Mouse (Mus musculus) heart, postnatal 0 days (tissue): ENCODE data around the gene Slc9a2. TPM values are rescaled to one million over a fixed set of nuclear protein-coding genes. Genes with fewer than 3 reads are reported as not detected.
A peak's percentile ranks its signal among the peaks of the same experiment; 100 is the strongest.

Experiments
- ATAC-seq: fragments of 200-750 bp; cut with Nextera tagmentation; 2 replicates; pipeline ENCODE4 v1.8.0; 2017; ENCODE audit warnings: low read depth, moderate number of reproducible peaks, moderate library complexity; ENCODE audit not compliant: insufficient read depth
- DNase-seq: peaks from one replicate; pipeline ENCODE4 v3.0.0-alpha.2; 2016; ENCODE audit warnings: low spot score
- H3K27ac ChIP-seq: fragments of 300-500 bp; sonication (generic); 2 replicates; pipeline ENCODE4 v1.5.1; 2014; ENCODE audit warnings: low read depth, mild to moderate bottlenecking
- H3K27me3 ChIP-seq: fragments of 300-500 bp; sonication (generic); 2 replicates; pipeline ENCODE4 v1.6.1; 2014; ENCODE audit warnings: low read length, mixed read lengths; ENCODE audit not compliant: control insufficient read depth, insufficient read depth
- H3K36me3 ChIP-seq: fragments of 300-500 bp; sonication (generic); replicated peaks from 2 replicates; pipeline ENCODE4 v1.6.1; 2014; ENCODE audit warnings: low read length, mixed read lengths; ENCODE audit not compliant: control insufficient read depth, insufficient read depth
- H3K4me1 ChIP-seq: fragments of 300-500 bp; sonication (generic); 2 replicates; pipeline ENCODE4 v1.6.1; 2014; ENCODE audit warnings: antibody characterized with exemption; ENCODE audit not compliant: control insufficient read depth, insufficient read depth
- H3K4me2 ChIP-seq: fragments of 300-500 bp; sonication (generic); 2 replicates; pipeline ENCODE4 v1.6.1; 2014; ENCODE audit warnings: low read depth, mild to moderate bottlenecking, low read length, moderate library complexity
- H3K4me3 ChIP-seq: fragments of 300-500 bp; sonication (generic); 2 replicates; pipeline ENCODE4 v1.5.1; 2014; ENCODE audit warnings: low read depth, low read length
- H3K9ac ChIP-seq: fragments of 300-500 bp; sonication (generic); replicated peaks from 2 replicates; pipeline ENCODE4 v1.6.1; 2014; ENCODE audit warnings: low read depth, low read length, mixed read lengths
- H3K9me3 ChIP-seq: fragments of 300-500 bp; sonication (generic); replicated peaks from 2 replicates; pipeline ENCODE4 v1.6.1; 2016; ENCODE audit warnings: low read length; ENCODE audit not compliant: control insufficient read depth
- CTCF ChIP-seq: IDR thresholded peaks from 2 replicates; pipeline ENCODE4 v1.5.1; 2016; ENCODE audit warnings: antibody characterized with exemption, control low read depth, low read depth
- EP300 ChIP-seq: IDR thresholded peaks from 2 replicates; pipeline ENCODE4 v1.6.1; 2016; ENCODE audit warnings: antibody characterized with exemption, low read depth
- WGBS: fragments of 180-500 bp; shearing (Covaris S2); extraction: QIAGEN DNeasy Blood & Tissue Kit; methylation state at CpG from one replicate; pipeline ENCODE4 v1.1.7; 2014; 5-methylcytosine and 5-hydroxymethylcytosine counted together
- polyA plus RNA-seq: library from polyadenylated mRNA; unstranded; fragments of >200 nt; fragmentation: Nextera tagmentation; extraction: Ambion mirVana; gene quantifications from 2 replicates; pipeline ENCODE4 v1.2.1, GENCODE M21; 2015
- total RNA-seq: library from RNA; depleted of rRNA; stranded (reverse); fragments of >200 nt; gene quantifications from 2 replicates; pipeline ENCODE4 v1.2.3, GENCODE M21; 2014; ENCODE audit warnings: low replicate concordance

Slc9a2 gene
- total and polyA plus RNA-seq, 2 experiments from 2014 or later, result 0.64 to 4.6 TPM

GRCm38 (mm10) chr1:40657035-40657434 lies 23.3 kb upstream of the Slc9a2 start:
- 59% methylated on average over 4 of the region's 4 CpGs for WGBS
- Histone ChIP-seq H3K36me3 (no peaks in the 10 kb centered on the region), H3K9me3 (no peaks in the 10 kb centered on the region), H3K9ac (no peak overlapping the region), H3K27ac (no peak overlapping the region), H3K4me2 (no peak overlapping the region), H3K4me3 (no peak overlapping the region), H3K27me3 (no peaks in the 10 kb centered on the region), H3K4me1 (peaks cover 12% of the 10 kb centered on the region)
- ATAC-seq, result no peak
- no peak for DNase-seq
- no peak for TF ChIP-seq CTCF
- TF ChIP-seq EP300, result no peak

- DNase-seq (peak; percentile 53), ATAC-seq (peak; percentile 60; the same call in 1 of the 2 replicates)
- H3K4me3 ChIP-seq, result no peak overlapping the region
- H3K27me3 ChIP-seq, result no peaks in the 10 kb centered on the region
- no peaks in the 10 kb centered on the region for H3K9me3 ChIP-seq
- no peak overlapping the region for H3K27ac ChIP-seq
- H3K9ac ChIP-seq, result no peak overlapping the region
- H3K4me2 ChIP-seq, result no peak overlapping the region
- H3K36me3 ChIP-seq, result no peaks in the 10 kb centered on the region
- TF ChIP-seq EP300 (no peak), CTCF (peak; percentile 78)
- WGBS, result 49% methylated on average over 8 of the region's 8 CpGs
- peaks cover 12% of the 10 kb centered on the region for H3K4me1 ChIP-seq
These were observed 22.3 kb upstream of the Slc9a2 start for GRCm38 (mm10) chr1:40657978-40658496.

GRCm38 (mm10) chr1:40659017-40659416 lies 21.4 kb upstream of the Slc9a2 start:
- Histone ChIP-seq H3K27me3 (no peaks in the 10 kb centered on the region), H3K36me3 (no peaks in the 10 kb centered on the region), H3K4me2 (no peak overlapping the region; the same call in 1 of the 2 replicates), H3K4me1 (peaks cover 12% of the 10 kb centered on the region), H3K9ac (no peak overlapping the region), H3K4me3 (no peak overlapping the region), H3K9me3 (no peaks in the 10 kb centered on the region), H3K27ac (no peak overlapping the region)
- ATAC-seq (no peak), DNase-seq (no peak)
- no peak for TF ChIP-seq EP300
- no peak for TF ChIP-seq CTCF
- 52% methylated on average over 12 of the region's 12 CpGs for WGBS

GRCm38 (mm10) chr1:40659496-40659895 lies 20.9 kb upstream of the Slc9a2 start:
- TF ChIP-seq EP300 (no peak), CTCF (no peak)
- Histone ChIP-seq H3K4me1 (peaks cover 12% of the 10 kb centered on the region), H3K9me3 (no peaks in the 10 kb centered on the region), H3K36me3 (no peaks in the 10 kb centered on the region), H3K27ac (peak overlapping the region; percentile 30), H3K4me2 (peak overlapping the region; percentile 21), H3K27me3 (no peaks in the 10 kb centered on the region), H3K9ac (no peak overlapping the region), H3K4me3 (no peak overlapping the region)
- 16% methylated on average over 9 of the region's 9 CpGs for WGBS
- DNase-seq, result no peak
- no peak for ATAC-seq

- ATAC-seq, result peak; percentile 62
- Histone ChIP-seq H3K9me3 (no peaks in the 10 kb centered on the region), H3K4me3 (no peak overlapping the region), H3K27ac (no peak overlapping the region), H3K4me1 (peaks cover 12% of the 10 kb centered on the region), H3K9ac (no peak overlapping the region), H3K36me3 (no peaks in the 10 kb centered on the region), H3K27me3 (no peaks in the 10 kb centered on the region), H3K4me2 (no peak overlapping the region)
- no peak for TF ChIP-seq EP300
- TF ChIP-seq CTCF, result no peak
- WGBS, result 34% methylated on average over 6 of the region's 6 CpGs
- DNase-seq, result peak; percentile 64
These were observed 19.5 kb upstream of the Slc9a2 start for GRCm38 (mm10) chr1:40660838-40661237.
